Mouse (Mus musculus): Measurements from ENCODE around the gene Napa. TPM values are rescaled to one million over a fixed set of nuclear protein-coding genes. Genes with fewer than 3 reads are reported as not detected.

Gene Napa
- polyA plus RNA-seq (2014; fragmentation: Nextera tagmentation; extraction: Ambion mirVana): 159 and 161 TPM in 2 replicates

DNA sequence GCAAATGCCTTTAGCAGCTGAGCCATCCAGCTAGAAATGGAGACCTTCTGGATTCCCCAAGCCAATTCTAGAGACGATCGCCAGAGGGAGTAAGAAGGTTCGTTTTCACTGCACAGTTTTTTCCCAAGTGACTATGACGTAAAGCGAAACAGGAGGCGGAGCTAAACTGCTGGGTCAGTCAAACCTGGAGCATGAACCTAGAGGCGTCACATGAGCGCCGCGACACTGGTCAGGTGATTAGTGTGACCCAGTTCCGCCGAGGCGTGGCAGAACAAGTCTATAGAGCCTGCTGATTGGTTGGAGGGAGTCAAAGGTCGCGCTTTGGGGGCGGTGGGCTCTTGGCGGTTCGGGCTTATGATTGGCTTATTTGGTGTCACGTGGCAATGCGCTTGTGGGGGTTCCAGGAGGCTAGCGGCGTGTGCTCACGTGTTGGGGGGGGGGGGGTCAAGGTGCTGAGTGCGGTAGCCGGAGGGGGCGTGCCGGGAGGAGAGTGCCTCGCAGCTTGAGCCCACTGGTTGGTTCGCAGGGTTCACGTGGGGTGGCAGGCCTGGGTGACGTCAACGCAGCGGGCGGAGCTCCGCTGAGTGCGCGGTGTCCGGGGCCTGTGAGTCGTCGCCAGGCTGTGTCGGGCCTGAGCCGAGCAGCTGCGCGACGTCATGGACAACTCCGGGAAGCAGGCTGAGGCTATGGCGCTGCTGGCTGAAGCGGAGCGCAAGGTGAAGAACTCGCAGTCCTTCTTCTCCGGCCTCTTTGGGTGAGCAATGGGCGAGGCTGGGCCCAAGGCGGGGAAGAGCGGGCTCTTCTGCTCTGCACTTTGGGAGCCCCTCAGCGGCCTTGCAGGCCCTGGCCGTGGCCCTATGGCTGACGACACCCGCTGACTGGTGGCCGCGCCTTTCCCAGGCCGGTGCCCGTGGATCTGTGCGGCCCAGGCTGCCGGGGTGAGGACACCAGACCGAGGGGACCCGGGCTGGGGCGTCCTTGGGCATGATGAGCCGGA lies at the start of gene Napa:
Napa (plus strand) TSS at position 438 of the 997 bp plus-strand sequence.
- Histone ChIP-seq H3K4me1 (ENCODE audit: control insufficient read depth in 2 of 2, insufficient read depth in 2 of 2, low read length in 2 of 2) (peaks cover 4 to 18% of the 10 kb centered on the region in 2 experiments; a peak in 3 of 4 replicates), H3K27me3 (ENCODE audit: control insufficient read depth, insufficient read depth, low read length) (peaks cover 4% of the 10 kb centered on the region; the same call in 1 of the 2 replicates), H3K9ac (ENCODE audit: low read length) (peak within 1 kb of the TSS; percentile 85), H3K4me3 (ENCODE audit: control insufficient read depth in 1 of 2, insufficient read depth in 1 of 2, low read depth in 1 of 2, low read length in 2 of 2) (peak within 1 kb of the TSS; percentile 60 to 88), H3K4me2 (ENCODE audit: low read length) (peak within 1 kb of the TSS; percentile 93), H3K36me3 (ENCODE audit: control insufficient read depth, insufficient read depth, low read length) (peaks cover 22% of the 10 kb centered on the region), H3K27ac (replicated peaks in 1 of 2; ENCODE audit: control insufficient read depth in 1 of 2, insufficient read depth in 1 of 2, low read depth in 2 of 2, low read length in 2 of 2) (peak within 1 kb of the TSS; percentile 82 to 85), H3K9me3 (ENCODE audit: control insufficient read depth, low read length) (no peaks in the 10 kb centered on the region)
- under 1% methylated on average over 68 of the region's 68 CpGs for WGBS
- ATAC-seq (ENCODE audit: insufficient number of reproducible peaks, insufficient read depth, low FRiP score, low read depth): peak; percentile 98

DNA sequence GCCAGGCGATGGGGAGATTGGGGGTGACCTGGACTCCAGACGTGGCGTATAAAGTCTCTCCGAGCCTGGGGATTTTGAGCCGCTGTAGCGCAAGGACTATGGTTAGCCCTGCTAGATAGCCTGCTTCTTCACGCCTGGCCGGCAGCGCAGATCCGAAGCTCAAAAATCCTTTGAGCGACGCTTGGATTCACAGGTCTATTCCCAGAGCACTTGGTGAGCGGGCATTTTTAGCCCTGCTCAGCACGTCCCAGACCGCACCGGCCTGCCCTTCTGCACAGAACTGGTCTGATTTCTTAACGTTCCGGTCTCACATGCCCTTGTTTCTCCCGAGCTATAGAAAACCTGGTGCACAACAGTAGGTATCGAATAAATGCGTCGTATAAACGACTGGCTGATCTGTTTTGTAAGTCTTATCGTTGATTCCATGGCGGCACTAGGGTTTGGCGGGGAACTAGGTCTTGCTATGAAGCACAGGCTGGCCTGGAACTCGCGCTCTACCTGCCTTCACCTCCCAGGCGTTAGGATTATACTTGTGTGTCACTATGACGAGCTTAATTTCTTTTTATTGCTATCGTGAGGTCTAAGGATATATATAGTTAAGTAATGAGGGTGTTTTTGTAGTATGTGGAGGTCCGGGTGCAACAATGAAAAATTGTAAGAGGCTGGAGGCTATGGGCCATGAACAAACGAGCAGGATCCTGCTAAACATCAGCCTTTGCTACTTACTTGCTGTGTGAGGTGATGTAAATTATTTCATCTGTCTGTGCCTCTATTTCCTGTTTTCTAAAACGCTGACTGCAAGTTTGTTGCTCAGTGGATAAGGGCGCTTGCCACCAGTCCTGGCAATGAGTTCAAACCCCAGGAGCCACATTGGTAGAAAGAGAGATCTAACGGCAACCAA lies 49.3 kb upstream of the Napa start:
- peak overlapping the region; percentile 88 for H3K9ac ChIP-seq (ENCODE audit: low read length)
- H3K27ac ChIP-seq (replicated peaks in 1 of 2; ENCODE audit: control insufficient read depth in 1 of 2, insufficient read depth in 1 of 2, low read depth in 2 of 2, low read length in 2 of 2): peak overlapping the region; percentile 79 to 87
- no peaks in the 10 kb centered on the region for H3K9me3 ChIP-seq (ENCODE audit: control insufficient read depth, low read length)
- 8% methylated on average over 36 of the region's 36 CpGs for WGBS
- H3K4me2 ChIP-seq (ENCODE audit: low read length): peak overlapping the region; percentile 90
- no peak for ATAC-seq (ENCODE audit: insufficient number of reproducible peaks, insufficient read depth, low FRiP score, low read depth)
- no peaks in the 10 kb centered on the region for H3K27me3 ChIP-seq (ENCODE audit: control insufficient read depth, insufficient read depth, low read length)
- H3K36me3 ChIP-seq (ENCODE audit: control insufficient read depth, insufficient read depth, low read length): no peaks in the 10 kb centered on the region
- peak overlapping the region; percentile 64 to 89 for H3K4me3 ChIP-seq (ENCODE audit: control insufficient read depth in 1 of 2, insufficient read depth in 1 of 2, low read depth in 1 of 2, low read length in 2 of 2)
- peaks cover 23 to 43% of the 10 kb centered on the region in 2 experiments for H3K4me1 ChIP-seq (ENCODE audit: control insufficient read depth in 2 of 2, insufficient read depth in 2 of 2, low read length in 2 of 2)

- Histone ChIP-seq H3K9ac (ENCODE audit: low read length) (peak overlapping the region; percentile 88; the same call in 1 of the 2 replicates), H3K27ac (replicated peaks in 1 of 2; ENCODE audit: control insufficient read depth in 1 of 2, insufficient read depth in 1 of 2, low read depth in 2 of 2, low read length in 2 of 2) (peak overlapping the region in 1 of 2 experiments; percentile 87; a peak in 1 of 4 replicates), H3K36me3 (ENCODE audit: control insufficient read depth, insufficient read depth, low read length) (no peaks in the 10 kb centered on the region), H3K4me1 (ENCODE audit: control insufficient read depth in 2 of 2, insufficient read depth in 2 of 2, low read length in 2 of 2) (peaks cover 21 to 37% of the 10 kb centered on the region in 2 experiments), H3K27me3 (ENCODE audit: control insufficient read depth, insufficient read depth, low read length) (no peaks in the 10 kb centered on the region), H3K4me2 (ENCODE audit: low read length) (peak overlapping the region; percentile 90), H3K9me3 (ENCODE audit: control insufficient read depth, low read length) (no peaks in the 10 kb centered on the region), H3K4me3 (ENCODE audit: control insufficient read depth in 1 of 2, insufficient read depth in 1 of 2, low read depth in 1 of 2, low read length in 2 of 2) (peak overlapping the region; percentile 64 to 89; a peak in 3 of 4 replicates)
- ATAC-seq (ENCODE audit: insufficient number of reproducible peaks, insufficient read depth, low FRiP score, low read depth): no peak
- WGBS: 77% methylated on average over 7 of the region's 7 CpGs
These were observed 48.7 kb upstream of the Napa start for GRCm38 (mm10) chr7:16049576-16049915.

DNA sequence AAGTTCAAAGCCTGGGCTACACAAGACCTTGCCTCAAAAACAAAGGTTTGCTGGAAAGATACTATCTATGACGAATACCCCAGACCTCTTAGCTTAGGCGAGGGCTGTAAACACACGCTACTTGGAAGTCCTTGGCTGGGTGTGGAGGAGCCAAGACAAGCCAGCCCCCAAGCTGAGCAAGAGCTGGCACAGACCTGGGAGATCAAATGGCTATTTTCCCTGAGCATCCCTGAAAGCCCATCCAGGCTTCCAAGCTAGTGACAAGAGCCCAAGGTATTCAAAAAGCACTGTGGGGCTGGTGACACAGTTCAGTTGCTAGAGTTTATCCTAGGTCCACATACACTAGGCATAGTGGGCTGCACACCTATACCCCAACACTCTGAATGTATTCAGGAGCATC lies 47.7 kb upstream of the Napa start:
- WGBS: 84% methylated on average over 3 of the region's 3 CpGs
- peaks cover 15 to 26% of the 10 kb centered on the region in 2 experiments for H3K4me1 ChIP-seq (ENCODE audit: control insufficient read depth in 2 of 2, insufficient read depth in 2 of 2, low read length in 2 of 2)
- ATAC-seq (ENCODE audit: insufficient number of reproducible peaks, insufficient read depth, low FRiP score, low read depth): no peak
- no peak overlapping the region for H3K27ac ChIP-seq (replicated peaks in 1 of 2; ENCODE audit: control insufficient read depth in 1 of 2, insufficient read depth in 1 of 2, low read depth in 2 of 2, low read length in 2 of 2)
- H3K36me3 ChIP-seq (ENCODE audit: control insufficient read depth, insufficient read depth, low read length): no peaks in the 10 kb centered on the region
- H3K9me3 ChIP-seq (ENCODE audit: control insufficient read depth, low read length): no peaks in the 10 kb centered on the region
- no peak overlapping the region for H3K4me3 ChIP-seq (ENCODE audit: control insufficient read depth in 1 of 2, insufficient read depth in 1 of 2, low read depth in 1 of 2, low read length in 2 of 2)
- no peak overlapping the region for H3K9ac ChIP-seq (ENCODE audit: low read length)
- H3K27me3 ChIP-seq (ENCODE audit: control insufficient read depth, insufficient read depth, low read length): no peaks in the 10 kb centered on the region
- H3K4me2 ChIP-seq (ENCODE audit: low read length): no peak overlapping the region

- peak overlapping the region; percentile 83 for H3K9ac ChIP-seq (ENCODE audit: low read length)
- H3K36me3 ChIP-seq (ENCODE audit: control insufficient read depth, insufficient read depth, low read length): no peaks in the 10 kb centered on the region
- H3K4me1 ChIP-seq (ENCODE audit: control insufficient read depth in 2 of 2, insufficient read depth in 2 of 2, low read length in 2 of 2): peaks cover 7 to 18% of the 10 kb centered on the region in 2 experiments
- no peaks in the 10 kb centered on the region for H3K9me3 ChIP-seq (ENCODE audit: control insufficient read depth, low read length)
- peak overlapping the region; percentile 79 to 87 for H3K27ac ChIP-seq (replicated peaks in 1 of 2; ENCODE audit: control insufficient read depth in 1 of 2, insufficient read depth in 1 of 2, low read depth in 2 of 2, low read length in 2 of 2)
- H3K27me3 ChIP-seq (ENCODE audit: control insufficient read depth, insufficient read depth, low read length): no peaks in the 10 kb centered on the region
- H3K4me3 ChIP-seq (ENCODE audit: control insufficient read depth in 1 of 2, insufficient read depth in 1 of 2, low read depth in 1 of 2, low read length in 2 of 2): peak overlapping the region; percentile 63 to 73
- no peak; the same call in 1 of the 2 replicates for ATAC-seq (ENCODE audit: insufficient number of reproducible peaks, insufficient read depth, low FRiP score, low read depth)
- 4% methylated on average over 19 of the region's 19 CpGs for WGBS
- peak overlapping the region; percentile 92 for H3K4me2 ChIP-seq (ENCODE audit: low read length)
These were observed 46.2 kb upstream of the Napa start for GRCm38 (mm10) chr7:16051883-16052595.

DNA sequence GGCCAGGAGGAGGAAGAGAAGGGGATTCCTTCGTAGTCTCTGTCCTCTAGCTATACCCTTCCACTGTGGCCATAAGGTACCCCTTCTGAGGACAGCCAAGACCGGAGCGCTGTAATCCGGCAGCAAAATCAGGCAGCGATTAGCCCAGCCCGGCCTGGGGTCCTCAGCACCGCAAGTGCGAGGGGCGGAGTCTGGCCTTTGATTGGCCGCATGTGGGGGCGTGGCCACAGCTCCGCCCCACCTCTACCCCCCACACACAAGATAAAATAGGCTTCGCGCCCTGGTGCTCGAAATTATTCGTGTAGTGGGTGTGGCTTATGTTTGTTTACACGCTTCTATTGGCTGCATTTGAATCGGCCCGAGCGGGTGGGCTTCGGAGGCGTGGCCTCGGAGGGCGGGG lies 45.6 kb upstream of the Napa start:
- Histone ChIP-seq H3K36me3 (ENCODE audit: control insufficient read depth, insufficient read depth, low read length) (no peaks in the 10 kb centered on the region), H3K27me3 (ENCODE audit: control insufficient read depth, insufficient read depth, low read length) (no peaks in the 10 kb centered on the region), H3K4me1 (ENCODE audit: control insufficient read depth in 2 of 2, insufficient read depth in 2 of 2, low read length in 2 of 2) (peaks cover 7 to 18% of the 10 kb centered on the region in 2 experiments), H3K27ac (replicated peaks in 1 of 2; ENCODE audit: control insufficient read depth in 1 of 2, insufficient read depth in 1 of 2, low read depth in 2 of 2, low read length in 2 of 2) (peak overlapping the region; percentile 79 to 87), H3K9ac (ENCODE audit: low read length) (peak overlapping the region; percentile 83), H3K9me3 (ENCODE audit: control insufficient read depth, low read length) (no peaks in the 10 kb centered on the region), H3K4me2 (ENCODE audit: low read length) (peak overlapping the region; percentile 92), H3K4me3 (ENCODE audit: control insufficient read depth in 1 of 2, insufficient read depth in 1 of 2, low read depth in 1 of 2, low read length in 2 of 2) (peak overlapping the region; percentile 63 to 73)
- ATAC-seq (ENCODE audit: insufficient number of reproducible peaks, insufficient read depth, low FRiP score, low read depth): peak; percentile 81
- under 1% methylated on average over 24 of the region's 24 CpGs for WGBS

Data from heart, embryonic 14.5 days (tissue).